43 mouse cellular contexts compared by ENCODE assay signal in genomic region chr10:82316482-82316881, GRCm38 (mm10). TPM values are rescaled to one million over a fixed set of nuclear protein-coding genes. Genes with fewer than 3 reads are reported as not detected.
"Had no signal": no experiment of that assay in that cellular context is flagged by ENCODE, and none has a peak within 500 bp of the region (broad histone marks: within the 10 kb centered on the region; RNA-seq: fewer than 3 reads in every experiment).

4932415D10Rik (minus strand) TSS chr10:82316582.

- H3K4me3 ChIP-seq: heart, embryonic 10.5 days; heart, embryonic 12.5 days; heart, embryonic 13.5 days; heart, embryonic 15.5 days; hindbrain, embryonic 10.5 days; hindbrain, embryonic 12.5 days; hindbrain, embryonic 13.5 days; hindbrain, embryonic 15.5 days; intestine, embryonic 15.5 days; kidney, embryonic 15.5 days; layer of hippocampus, adult 2 months had no signal

- H3K27ac ChIP-seq: heart, embryonic 10.5 days; heart, embryonic 13.5 days; heart, embryonic 15.5 days; hindbrain, embryonic 10.5 days; hindbrain, embryonic 12.5 days; hindbrain, embryonic 13.5 days; hindbrain, embryonic 14.5 days; hindbrain, embryonic 15.5 days; hindbrain, postnatal 0 days; intestine, embryonic 15.5 days; kidney, embryonic 15.5 days; kidney, postnatal 0 days; layer of hippocampus, adult 2 months had no signal

- DNase-seq: heart, postnatal 10 days; heart, postnatal 14 days; heart, postnatal 36 days; heart, postnatal 4 days; kidney, adult 11 months; kidney, adult 18-20 months; kidney, adult 2 months; kidney, adult 8-10 months; kidney, adult 9 months; kidney, postnatal 10 days; kidney, postnatal 14 days; kidney, postnatal 25 days; kidney, postnatal 36 days; kidney, postnatal 4 days; layer of hippocampus, adult 9-11 months; layer of hippocampus, postnatal 36 days had no signal

- H3K4me1 ChIP-seq: heart, embryonic 10.5 days; heart, embryonic 12.5 days; heart, embryonic 13.5 days; heart, embryonic 15.5 days; hindbrain, embryonic 10.5 days; hindbrain, embryonic 12.5 days; hindbrain, embryonic 13.5 days; hindbrain, embryonic 15.5 days; intestine, embryonic 15.5 days; kidney, embryonic 15.5 days had no signal

- H3K27me3 ChIP-seq: heart, embryonic 12.5 days; heart, embryonic 13.5 days; heart, embryonic 15.5 days; hindbrain, embryonic 12.5 days; hindbrain, embryonic 13.5 days; hindbrain, embryonic 15.5 days; intestine, embryonic 15.5 days; kidney, embryonic 15.5 days had no signal

- H3K36me3 ChIP-seq: heart, embryonic 10.5 days; heart, embryonic 12.5 days; heart, embryonic 13.5 days; heart, embryonic 15.5 days; hindbrain, embryonic 10.5 days; hindbrain, embryonic 12.5 days; hindbrain, embryonic 13.5 days; hindbrain, embryonic 15.5 days; intestine, embryonic 15.5 days; kidney, embryonic 15.5 days had no signal

RNA-seq across cellular contexts. Expression of gene 4932415D10Rik, which starts in this region (rescaled TPM):
- polyA plus RNA-seq: heart, embryonic 11.5 days; heart, embryonic 12.5 days; heart, embryonic 13.5 days; heart, embryonic 14.5 days; heart, embryonic 15.5 days; heart, embryonic 16.5 days; heart, postnatal 0 days; hindbrain, embryonic 10.5 days; hindbrain, embryonic 11.5 days; hindbrain, embryonic 12.5 days; hindbrain, embryonic 13.5 days; hindbrain, embryonic 14.5 days; hindbrain, embryonic 15.5 days; hindbrain, embryonic 16.5 days; hindbrain, postnatal 0 days; inflammation-experienced regulatory T-cells, adult 6 months; intestine, embryonic 14.5 days; intestine, embryonic 15.5 days; intestine, embryonic 16.5 days; intestine, postnatal 0 days; kidney, adult 2 months; kidney, embryonic 14.5 days; kidney, embryonic 15.5 days; kidney, embryonic 16.5 days; kidney, postnatal 0 days; large intestine, adult 2 months had no signal
